Mouse (Mus musculus): ENCODE measurements around the gene Cd300ld2. TPM values are rescaled to one million over a fixed set of nuclear protein-coding genes. Genes with fewer than 3 reads are reported as not detected.
"Not testable (repeated sequence)": the region's sequence is repeated elsewhere in the genome, so short reads cannot be mapped to it uniquely, and the experiment has no call there.

Cd300ld2 gene
- polyA plus RNA-seq (2015; fragmentation: Nextera tagmentation; extraction: Ambion mirVana): not detected in 2 replicates

DNA sequence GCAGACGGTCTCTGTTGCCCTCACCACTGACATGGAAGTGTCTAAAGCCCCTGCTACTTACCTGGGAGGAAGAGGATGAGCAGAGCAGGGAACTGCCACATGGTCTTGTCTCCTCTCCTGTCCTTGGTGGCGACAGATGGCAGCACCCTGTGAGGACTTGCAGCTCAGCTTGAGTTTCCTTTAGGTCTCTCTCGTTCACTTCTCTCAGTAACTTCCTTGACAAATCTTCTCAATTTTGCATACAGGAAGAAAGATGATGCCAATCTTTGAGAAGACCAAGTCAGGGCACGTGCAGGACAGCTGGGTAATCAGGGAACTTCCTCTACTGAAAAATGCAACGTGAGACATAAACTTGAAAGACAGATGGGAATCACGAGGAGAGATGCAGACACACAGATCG is at the start of gene Cd300ld2:
Gene Cd300ld2, minus strand, starts transcription at position 101 of the 400 bp plus-strand sequence.
- not testable (repeated sequence) for ATAC-seq (ENCODE audit: low FRiP score, low TSS enrichment); H3K4me3 ChIP-seq (ENCODE audit: low read depth, low read length); DNase-seq (ENCODE audit: low spot score); H3K36me3 ChIP-seq (ENCODE audit: control insufficient read depth, insufficient read depth, low read length); H3K27me3 ChIP-seq (ENCODE audit: control insufficient read depth, insufficient read depth, low read length); H3K27ac ChIP-seq (replicated peaks); H3K9ac ChIP-seq (ENCODE audit: low read length); H3K4me2 ChIP-seq (replicated peaks; ENCODE audit: low read depth); H3K9me3 ChIP-seq (ENCODE audit: control insufficient read depth, low read length); H3K4me1 ChIP-seq (replicated peaks; ENCODE audit: control insufficient read depth, insufficient read depth)
- no CpG with 5 or more reads among the region's 7 CpGs for WGBS

GRCm38 (mm10) chr11:115062077-115062476 is 46.1 kb upstream of the Cd300ld2 start, which contains the start of gene Cd300e:
TSS of gene Cd300e (minus strand) at chr11:115062177.
- DNase-seq (ENCODE audit: low spot score) (no peak), ATAC-seq (ENCODE audit: low FRiP score, low TSS enrichment) (no peak)
- WGBS: 22% methylated on average over 5 of the region's 5 CpGs
- no peak within 1 kb of the TSS for H3K27ac ChIP-seq (replicated peaks)
- no peak within 1 kb of the TSS for H3K4me2 ChIP-seq (replicated peaks; ENCODE audit: low read depth)
- H3K9ac ChIP-seq (ENCODE audit: low read length): no peak within 1 kb of the TSS
- no peaks in the 10 kb centered on the region for H3K4me1 ChIP-seq (replicated peaks; ENCODE audit: control insufficient read depth, insufficient read depth)
- H3K27me3 ChIP-seq (ENCODE audit: control insufficient read depth, insufficient read depth, low read length): no peaks in the 10 kb centered on the region
- no peaks in the 10 kb centered on the region for H3K9me3 ChIP-seq (ENCODE audit: control insufficient read depth, low read length)
- H3K36me3 ChIP-seq (ENCODE audit: control insufficient read depth, insufficient read depth, low read length): no peaks in the 10 kb centered on the region
- H3K4me3 ChIP-seq (ENCODE audit: low read depth, low read length): no peak within 1 kb of the TSS
- TF ChIP-seq EP300 (optimal IDR thresholded peaks at IDR 0.05) (no peak), CTCF (IDR thresholded peaks at IDR 0.05; ENCODE audit: low read depth) (no peak)

DNA sequence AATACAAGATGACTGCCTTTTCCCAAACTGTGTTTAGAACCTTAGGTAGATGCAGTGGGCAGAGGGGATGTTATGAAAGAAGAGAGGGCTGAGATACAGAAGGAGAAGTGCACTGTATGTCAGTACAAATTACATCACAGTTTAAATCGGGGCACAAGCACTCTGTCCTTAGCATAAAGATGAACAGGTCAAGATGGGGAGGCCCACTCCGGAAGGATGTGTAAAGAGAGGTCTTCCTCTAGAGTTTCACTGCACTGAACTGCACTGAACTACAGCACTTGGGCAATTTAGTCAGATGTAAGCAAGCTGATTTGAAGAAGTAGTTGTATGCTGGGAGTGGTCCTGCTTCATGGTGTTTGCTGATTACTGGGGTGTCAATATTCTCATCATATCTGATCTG is 43.8 kb upstream of the Cd300ld2 start:
- H3K9ac ChIP-seq (ENCODE audit: low read length): no peak overlapping the region
- 70% methylated on average over 2 of the region's 2 CpGs for WGBS
- H3K4me3 ChIP-seq (ENCODE audit: low read depth, low read length): no peak overlapping the region
- TF ChIP-seq EP300 (optimal IDR thresholded peaks at IDR 0.05) (no peak), CTCF (IDR thresholded peaks at IDR 0.05; ENCODE audit: low read depth) (no peak)
- no peaks in the 10 kb centered on the region for H3K4me1 ChIP-seq (replicated peaks; ENCODE audit: control insufficient read depth, insufficient read depth)
- DNase-seq (ENCODE audit: low spot score) (no peak), ATAC-seq (ENCODE audit: low FRiP score, low TSS enrichment) (no peak)
- H3K9me3 ChIP-seq (ENCODE audit: control insufficient read depth, low read length): no peaks in the 10 kb centered on the region
- no peak overlapping the region for H3K4me2 ChIP-seq (replicated peaks; ENCODE audit: low read depth)
- no peaks in the 10 kb centered on the region for H3K27me3 ChIP-seq (ENCODE audit: control insufficient read depth, insufficient read depth, low read length)
- no peak overlapping the region for H3K27ac ChIP-seq (replicated peaks)
- no peaks in the 10 kb centered on the region for H3K36me3 ChIP-seq (ENCODE audit: control insufficient read depth, insufficient read depth, low read length)

GRCm38 (mm10) chr11:115058701-115059100 is 42.7 kb upstream of the Cd300ld2 start:
- H3K27ac ChIP-seq (replicated peaks): no peak overlapping the region
- H3K4me1 ChIP-seq (replicated peaks; ENCODE audit: control insufficient read depth, insufficient read depth): no peaks in the 10 kb centered on the region
- no peak overlapping the region for H3K9ac ChIP-seq (ENCODE audit: low read length)
- H3K9me3 ChIP-seq (ENCODE audit: control insufficient read depth, low read length): no peaks in the 10 kb centered on the region
- TF ChIP-seq EP300 (optimal IDR thresholded peaks at IDR 0.05): no peak
- no peak for TF ChIP-seq CTCF (IDR thresholded peaks at IDR 0.05; ENCODE audit: low read depth)
- ATAC-seq (ENCODE audit: low FRiP score, low TSS enrichment): no peak
- no peaks in the 10 kb centered on the region for H3K36me3 ChIP-seq (ENCODE audit: control insufficient read depth, insufficient read depth, low read length)
- DNase-seq (ENCODE audit: low spot score): no peak
- whole genome bisulfite sequencing: 70% methylated on average over 4 of the region's 4 CpGs
- H3K4me3 ChIP-seq (ENCODE audit: low read depth, low read length): no peak overlapping the region
- H3K27me3 ChIP-seq (ENCODE audit: control insufficient read depth, insufficient read depth, low read length): no peaks in the 10 kb centered on the region
- no peak overlapping the region for H3K4me2 ChIP-seq (replicated peaks; ENCODE audit: low read depth)

DNA sequence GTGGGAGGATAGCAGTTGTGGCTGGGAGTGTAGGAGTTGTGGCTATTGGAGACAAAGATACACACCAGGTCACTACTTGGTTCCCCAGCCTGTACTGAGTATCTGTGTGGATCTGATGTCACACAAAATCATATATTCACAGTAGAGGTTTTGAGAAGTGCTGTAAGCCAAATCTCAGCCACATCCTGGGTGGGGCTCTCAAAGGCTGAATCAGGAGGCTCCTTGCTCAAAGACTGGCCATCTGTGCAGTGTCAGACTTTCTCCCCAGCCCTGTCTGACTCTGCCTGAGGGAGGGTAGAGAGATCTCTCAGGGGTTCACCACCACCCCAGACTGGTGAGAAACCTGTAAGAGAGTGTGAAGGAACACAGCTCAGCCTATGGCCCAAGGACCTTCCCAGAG is 38.5 kb upstream of the Cd300ld2 start:
- Histone ChIP-seq H3K9me3 (ENCODE audit: control insufficient read depth, low read length) (no peaks in the 10 kb centered on the region), H3K4me2 (replicated peaks; ENCODE audit: low read depth) (no peak overlapping the region), H3K9ac (ENCODE audit: low read length) (no peak overlapping the region), H3K4me3 (ENCODE audit: low read depth, low read length) (no peak overlapping the region), H3K27ac (replicated peaks) (no peak overlapping the region), H3K36me3 (ENCODE audit: control insufficient read depth, insufficient read depth, low read length) (no peaks in the 10 kb centered on the region), H3K4me1 (replicated peaks; ENCODE audit: control insufficient read depth, insufficient read depth) (no peaks in the 10 kb centered on the region), H3K27me3 (ENCODE audit: control insufficient read depth, insufficient read depth, low read length) (no peaks in the 10 kb centered on the region)
- no peak for ATAC-seq (ENCODE audit: low FRiP score, low TSS enrichment)
- TF ChIP-seq CTCF (IDR thresholded peaks at IDR 0.05; ENCODE audit: low read depth): no peak
- TF ChIP-seq EP300 (optimal IDR thresholded peaks at IDR 0.05): no peak
- DNase-seq (ENCODE audit: low spot score): no peak

DNA sequence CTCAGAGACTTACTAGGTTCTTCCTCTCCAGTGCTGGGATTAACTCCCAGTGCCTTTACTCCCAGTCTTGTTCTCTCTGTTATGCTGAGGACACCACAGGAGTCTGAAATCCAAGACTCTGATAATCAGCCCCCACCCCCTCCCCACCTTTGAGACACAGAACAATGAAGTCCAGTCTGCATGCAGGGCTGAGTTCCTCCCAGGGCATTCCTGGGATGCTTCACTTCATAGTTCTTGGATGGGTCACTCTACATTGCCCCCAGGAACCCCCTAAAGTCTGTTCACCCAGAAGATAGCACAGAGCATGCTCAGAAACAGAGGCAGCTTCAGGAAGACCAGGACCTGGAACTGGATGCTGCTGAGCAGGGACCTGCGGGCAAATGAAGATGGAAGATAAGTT is 37.0 kb upstream of the Cd300ld2 start:
- H3K36me3 ChIP-seq (ENCODE audit: control insufficient read depth, insufficient read depth, low read length): no peaks in the 10 kb centered on the region
- H3K27ac ChIP-seq (replicated peaks): no peak overlapping the region
- no peak overlapping the region for H3K4me3 ChIP-seq (ENCODE audit: low read depth, low read length)
- 90% methylated on average over 1 of the region's 1 CpGs for whole genome bisulfite sequencing
- ATAC-seq (ENCODE audit: low FRiP score, low TSS enrichment) (no peak), DNase-seq (ENCODE audit: low spot score) (no peak)
- no peak overlapping the region for H3K4me2 ChIP-seq (replicated peaks; ENCODE audit: low read depth)
- H3K9me3 ChIP-seq (ENCODE audit: control insufficient read depth, low read length): no peaks in the 10 kb centered on the region
- H3K27me3 ChIP-seq (ENCODE audit: control insufficient read depth, insufficient read depth, low read length): no peaks in the 10 kb centered on the region
- no peaks in the 10 kb centered on the region for H3K4me1 ChIP-seq (replicated peaks; ENCODE audit: control insufficient read depth, insufficient read depth)
- H3K9ac ChIP-seq (ENCODE audit: low read length): no peak overlapping the region
- TF ChIP-seq EP300 (optimal IDR thresholded peaks at IDR 0.05) (no peak), CTCF (IDR thresholded peaks at IDR 0.05; ENCODE audit: low read depth) (no peak)

Measured in stomach, postnatal 0 days (tissue).